Comparison of ENCODE assay signal across 39 mouse cellular contexts in the genomic region with DNA sequence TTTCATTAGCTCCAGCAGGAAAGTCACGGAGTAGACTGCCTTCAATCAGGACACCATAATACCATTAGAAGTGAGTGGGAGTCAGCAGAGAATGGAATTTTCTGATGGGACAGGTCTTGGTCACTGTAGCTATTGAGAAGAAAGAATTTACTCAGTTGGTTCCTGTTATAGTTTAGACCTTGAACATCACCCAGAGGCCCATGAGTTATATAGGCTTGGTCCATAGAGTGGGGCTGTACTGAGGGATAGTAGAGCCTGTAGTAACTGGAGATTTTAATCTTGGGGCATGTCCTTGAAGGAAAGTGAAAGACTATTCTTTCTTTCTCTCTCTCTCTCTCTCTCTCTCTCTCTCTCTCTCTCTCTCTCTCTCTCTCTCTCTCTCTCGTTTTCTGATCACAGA. TPM values are rescaled to one million over a fixed set of nuclear protein-coding genes. Genes with fewer than 3 reads are reported as not detected.
"Had no signal": no experiment of that assay in that cellular context is flagged by ENCODE, and none has a peak within 500 bp of the region (broad histone marks: within the 10 kb centered on the region; RNA-seq: fewer than 3 reads in every experiment).

No protein-coding gene starts in this region.

- H3K27me3 ChIP-seq: heart, embryonic 12.5 days; hindbrain, embryonic 13.5 days; hindbrain, embryonic 15.5 days; limb, embryonic 12.5 days; liver, embryonic 13.5 days; liver, embryonic 15.5 days had no signal

- H3K36me3 ChIP-seq: heart, embryonic 12.5 days; hindbrain, embryonic 13.5 days; hindbrain, embryonic 15.5 days; limb, embryonic 10.5 days; limb, embryonic 12.5 days; liver, embryonic 13.5 days; liver, embryonic 15.5 days had no signal

- DNase-seq: gastrocnemius, postnatal 14 days; gastrocnemius, postnatal 36 days; heart, adult 18-20 months; heart, postnatal 10 days; kidney, adult 18-20 months; kidney, adult 8-10 months; kidney, postnatal 10 days; kidney, postnatal 25 days; kidney, postnatal 4 days; liver; liver, embryonic 13.5 days; liver, postnatal 0 days had no signal

- H3K27ac ChIP-seq: hindbrain, embryonic 13.5 days; hindbrain, embryonic 15.5 days; hindbrain, postnatal 0 days; layer of hippocampus, adult 2 months; left cerebral cortex, adult 2 months; limb, embryonic 10.5 days; limb, embryonic 12.5 days; liver, embryonic 13.5 days; liver, embryonic 15.5 days had no signal

- H3K4me3 ChIP-seq: heart, embryonic 12.5 days; hindbrain, embryonic 13.5 days; hindbrain, embryonic 15.5 days; layer of hippocampus, adult 2 months; left cerebral cortex, adult 2 months; limb, embryonic 10.5 days; limb, embryonic 12.5 days; liver, embryonic 13.5 days; liver, embryonic 15.5 days had no signal

- H3K9me3 ChIP-seq: limb, embryonic 10.5 days; liver, embryonic 13.5 days; liver, embryonic 15.5 days had no signal

- ATAC-seq: hindbrain, postnatal 0 days; liver, postnatal 0 days had no signal

- H3K4me1 ChIP-seq: heart, embryonic 12.5 days; hindbrain, embryonic 13.5 days; hindbrain, embryonic 15.5 days; limb, embryonic 10.5 days; limb, embryonic 12.5 days had no signal

- H3K4me2 ChIP-seq: heart, embryonic 12.5 days; hindbrain, embryonic 13.5 days; hindbrain, embryonic 15.5 days; limb, embryonic 12.5 days; liver, embryonic 13.5 days; liver, embryonic 15.5 days had no signal

- H3K9ac ChIP-seq: heart, embryonic 12.5 days; hindbrain, embryonic 13.5 days; hindbrain, embryonic 15.5 days; limb, embryonic 12.5 days; liver, embryonic 13.5 days; liver, embryonic 15.5 days; liver, postnatal 0 days had no signal

RNA-seq across cellular contexts. Expression of gene Gm10322, which starts 28.8 kb away (rescaled TPM):
- total RNA-seq: gastrocnemius, adult 18-20 months; gastrocnemius, adult 8-10 months; gastrocnemius, postnatal 14 days; gastrocnemius, postnatal 36 days; heart, adult 18-20 months; heart, adult 8-10 months; heart, postnatal 10 days; heart, postnatal 25 days; hematopoietic stem cell, adult 5-6 weeks; hindbrain, postnatal 0 days; layer of hippocampus, adult 2 months; layer of hippocampus, postnatal 10 days; layer of hippocampus, postnatal 25 days; left cerebral cortex, adult 2 months; left cerebral cortex, postnatal 14 days; left cerebral cortex, postnatal 36 days had no signal
- polyA plus RNA-seq: gonadal fat pad, adult 2 months; heart, embryonic 12.5 days; heart, embryonic 14.5 days; heart, embryonic 16.5 days; hindbrain, embryonic 11.5 days; hindbrain, embryonic 15.5 days; hindbrain, postnatal 0 days; intestine, embryonic 14.5 days; kidney, embryonic 14.5 days; kidney, embryonic 16.5 days; limb, embryonic 10.5 days; limb, embryonic 12.5 days; limb, embryonic 14.5 days; liver, embryonic 11.5 days; liver, embryonic 13.5 days; liver, embryonic 15.5 days; liver, postnatal 0 days had no signal
